Mouse (Mus musculus) thymus, postnatal 0 days (tissue): Measurements from ENCODE around the gene Pld3. TPM values are rescaled to one million over a fixed set of nuclear protein-coding genes. Genes with fewer than 3 reads are reported as not detected.

Source experiments
- DNase-seq: peaks from one replicate; pipeline ENCODE4 v3.0.0-alpha.2; 2015; ENCODE audit warnings: low spot score
- polyA plus RNA-seq: library from polyadenylated mRNA; unstranded; fragments of >200 nt; fragmentation: Nextera tagmentation; extraction: Ambion mirVana; gene quantifications from 2 replicates; pipeline ENCODE4 v1.2.1, GENCODE M21; 2015

Gene Pld3
- polyA plus RNA-seq, 1 experiment from 2014 or later = 134 TPM

GRCm38 (mm10) chr7:27569580-27570224, 16.7 kb upstream of the Pld3 start:
- no peak for DNase-seq

GRCm38 (mm10) chr7:27560978-27561377, 8.0 kb upstream of the Pld3 start:
- DNase-seq = no peak

GRCm38 (mm10) chr7:27560291-27560887, 7.4 kb upstream of the Pld3 start:
- DNase-seq = no peak

- DNase-seq = no peak
Measured at GRCm38 (mm10) chr7:27552070-27552469, 948 bp downstream of the Pld3 start.

GRCm38 (mm10) chr7:27549597-27549996, 3.4 kb downstream of the Pld3 start:
- no peak for DNase-seq

GRCm38 (mm10) chr7:27544675-27545370, 8.2 kb downstream of the Pld3 start:
- peak; percentile 93 for DNase-seq

GRCm38 (mm10) chr7:27543851-27544250, 9.2 kb downstream of the Pld3 start:
- no peak for DNase-seq

GRCm38 (mm10) chr7:27543065-27543464, 10.0 kb downstream of the Pld3 start:
- no peak for DNase-seq

- peak; percentile 93 for DNase-seq
Measured at GRCm38 (mm10) chr7:27542392-27543033, 10.5 kb downstream of the Pld3 start.

GRCm38 (mm10) chr7:27541922-27542321, 11.1 kb downstream of the Pld3 start:
- DNase-seq = peak; percentile 21

- DNase-seq = peak; percentile 96
Measured at GRCm38 (mm10) chr7:27541431-27541830, 11.6 kb downstream of the Pld3 start.

- DNase-seq = peak; percentile 13
Measured at GRCm38 (mm10) chr7:27540935-27541334, 12.1 kb downstream of the Pld3 start.

- DNase-seq = no peak
Measured at GRCm38 (mm10) chr7:27540521-27540920, 12.5 kb downstream of the Pld3 start.

GRCm38 (mm10) chr7:27538797-27539196, 14.2 kb downstream of the Pld3 start:
- DNase-seq = no peak

- no peak for DNase-seq
Measured at GRCm38 (mm10) chr7:27537998-27538397, 15.0 kb downstream of the Pld3 start.

- no peak for DNase-seq
Measured at GRCm38 (mm10) chr7:27536618-27537017, 16.4 kb downstream of the Pld3 start.

- DNase-seq = no peak
Measured at GRCm38 (mm10) chr7:27535386-27535785, 17.6 kb downstream of the Pld3 start.

- DNase-seq = no peak
Measured at GRCm38 (mm10) chr7:27532480-27533050, 20.5 kb downstream of the Pld3 start.

- no peak for DNase-seq
Measured at GRCm38 (mm10) chr7:27531707-27532106, 21.3 kb downstream of the Pld3 start.

GRCm38 (mm10) chr7:27530937-27531336, 22.1 kb downstream of the Pld3 start:
- DNase-seq = no peak

- no peak for DNase-seq
Measured at GRCm38 (mm10) chr7:27529070-27529469, 23.9 kb downstream of the Pld3 start.
